Mouse (Mus musculus): Measurements from ENCODE around the gene Pcsk7. TPM values are rescaled to one million over a fixed set of nuclear protein-coding genes. Genes with fewer than 3 reads are reported as not detected.

The Pcsk7 gene
- polyA plus RNA-seq (2021; fragmentation: Nextera tagmentation): 6.9 and 7.1 TPM in 2 replicates
- long read RNA-seq, experiment 1, transcript Pcsk7-201 (17 exons, 3,876 nt): major isoform, 31 of 61 reads
- long read RNA-seq, experiment 1, partial matches to known transcripts: 10 of 61 reads
- long read RNA-seq, experiment 1, other reads (novel, unspliced or antisense): 19 of 61 reads
- long read RNA-seq, experiment 2, partial matches to known transcripts: 1 of 4 reads
- long read RNA-seq, experiment 2, other reads (novel, unspliced or antisense): 1 of 4 reads

GRCm38 (mm10) chr9:45906355-45907077 is at the start of gene Pcsk7, which contains the start of gene Rnf214:
Gene Pcsk7 (plus strand): TSS chr9:45906497.
Gene Rnf214 (minus strand): TSS chr9:45906911.

GRCm38 (mm10) chr9:45935628-45936210 is 29.4 kb downstream of the Pcsk7 start, which contains the start of gene Tagln:
Gene Tagln (minus strand): TSS chr9:45936058.

GRCm38 (mm10) chr9:45955107-45955963 is 49.0 kb downstream of the Pcsk7 start, which contains the start of gene Sidt2:
Gene Sidt2 (minus strand): TSS chr9:45955258.

Other genes with a start within 250 kb of the Pcsk7 start
- 1.5 and 1.9 TPM in 2 replicates for gene Cep164, start 77.8 kb upstream of the Pcsk7 start, polyA plus RNA-seq (2021; fragmentation: Nextera tagmentation)
- gene Bace1, start 67.9 kb upstream of the Pcsk7 start, polyA plus RNA-seq (2021; fragmentation: Nextera tagmentation): 29.3 and 30.1 TPM in 2 replicates
- gene Rnf214, start 414 bp downstream of the Pcsk7 start, polyA plus RNA-seq (2021; fragmentation: Nextera tagmentation): 27.7 and 44.1 TPM in 2 replicates
- gene Tagln, start 29.6 kb downstream of the Pcsk7 start, polyA plus RNA-seq (2021; fragmentation: Nextera tagmentation): 3.7 and 4.3 TPM in 2 replicates
- gene Sidt2, start 48.8 kb downstream of the Pcsk7 start, polyA plus RNA-seq (2021; fragmentation: Nextera tagmentation): 10.9 and 44.3 TPM in 2 replicates
- gene Pafah1b2, start 106.2 kb downstream of the Pcsk7 start, polyA plus RNA-seq (2021; fragmentation: Nextera tagmentation): 131 and 177 TPM in 2 replicates
- gene Sik3, start 106.3 kb downstream of the Pcsk7 start, polyA plus RNA-seq (2021; fragmentation: Nextera tagmentation): 12.3 and 14.0 TPM in 2 replicates

Measured in left cerebral cortex, adult 6 months (tissue).